Mouse (Mus musculus): Measurements from ENCODE around the gene Grk3.

Grk3 gene

DNA sequence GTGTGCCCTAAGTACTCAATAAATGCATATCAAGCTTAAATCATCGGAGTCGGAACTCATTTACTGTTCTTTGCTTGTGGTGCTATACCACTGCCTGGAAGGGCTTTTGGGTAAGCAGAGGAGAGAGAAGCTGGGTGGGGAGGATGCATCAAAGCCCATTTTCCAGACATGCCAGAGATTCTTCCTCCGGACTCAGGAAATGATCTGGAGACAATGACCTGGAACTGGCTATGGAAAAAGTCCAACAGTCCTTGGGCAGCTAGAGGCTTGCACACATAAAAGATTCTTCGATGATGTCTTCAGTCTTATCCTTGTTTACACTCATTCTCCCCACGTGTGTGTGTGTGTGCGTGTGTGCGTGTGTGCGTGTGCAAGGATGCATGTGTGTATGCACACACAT lies 80.2 kb downstream of the Grk3 start:
- DNase-seq (ENCODE audit: low spot score) = no peak

DNA sequence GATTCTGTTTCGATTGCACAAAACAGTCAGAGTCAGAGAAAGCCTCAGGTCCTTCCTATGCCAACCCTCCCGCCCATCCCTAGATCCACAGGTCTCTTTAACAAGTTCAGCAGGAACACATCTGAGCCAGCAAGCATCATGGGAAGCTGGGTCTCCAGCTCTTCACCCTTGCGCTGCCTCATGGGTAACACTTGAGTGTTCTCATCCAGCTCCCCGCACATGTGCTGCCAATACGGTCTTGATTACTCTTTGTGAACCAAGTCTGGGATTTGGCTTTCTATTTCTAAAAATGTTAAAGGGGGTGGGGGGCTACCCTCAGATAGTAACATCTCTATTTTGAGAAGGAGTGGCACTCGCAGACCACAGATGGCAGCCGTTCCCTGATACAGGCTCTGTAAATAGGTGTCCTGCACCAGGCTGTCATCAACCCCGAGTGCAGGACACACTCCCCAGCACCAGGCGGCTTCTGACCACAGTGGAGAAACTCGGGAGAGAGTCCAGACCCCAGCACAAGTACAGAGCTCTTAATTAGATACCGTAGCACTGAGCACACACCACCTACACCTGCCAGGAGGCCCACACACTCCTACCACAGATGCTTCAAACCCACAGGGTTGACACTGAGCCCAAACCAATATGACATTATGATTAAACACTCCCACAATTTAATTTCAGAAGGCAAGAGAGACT lies 82.6 kb downstream of the Grk3 start:
- DNase-seq (ENCODE audit: low spot score) = no peak

DNA sequence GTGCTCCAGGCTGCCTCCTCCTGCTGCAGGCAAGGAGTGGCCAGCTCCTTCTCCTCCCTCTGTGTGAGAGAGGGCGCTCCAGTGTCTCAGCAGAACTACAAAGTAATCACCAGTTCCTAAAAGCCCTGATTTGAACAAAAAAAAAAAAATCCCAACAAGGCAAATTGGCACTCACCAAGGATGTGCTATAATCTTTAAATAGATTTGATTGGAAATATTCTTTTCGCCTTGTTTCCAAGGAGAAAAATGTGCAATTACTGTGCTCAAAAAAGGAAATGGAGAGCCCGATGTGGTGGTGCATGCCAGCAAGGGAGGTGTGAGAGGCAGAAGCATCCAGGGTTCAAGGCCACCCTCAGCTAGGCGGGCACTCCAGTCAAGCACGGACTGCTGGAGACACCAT lies 83.7 kb downstream of the Grk3 start:
- DNase-seq (ENCODE audit: low spot score) = no peak

DNA sequence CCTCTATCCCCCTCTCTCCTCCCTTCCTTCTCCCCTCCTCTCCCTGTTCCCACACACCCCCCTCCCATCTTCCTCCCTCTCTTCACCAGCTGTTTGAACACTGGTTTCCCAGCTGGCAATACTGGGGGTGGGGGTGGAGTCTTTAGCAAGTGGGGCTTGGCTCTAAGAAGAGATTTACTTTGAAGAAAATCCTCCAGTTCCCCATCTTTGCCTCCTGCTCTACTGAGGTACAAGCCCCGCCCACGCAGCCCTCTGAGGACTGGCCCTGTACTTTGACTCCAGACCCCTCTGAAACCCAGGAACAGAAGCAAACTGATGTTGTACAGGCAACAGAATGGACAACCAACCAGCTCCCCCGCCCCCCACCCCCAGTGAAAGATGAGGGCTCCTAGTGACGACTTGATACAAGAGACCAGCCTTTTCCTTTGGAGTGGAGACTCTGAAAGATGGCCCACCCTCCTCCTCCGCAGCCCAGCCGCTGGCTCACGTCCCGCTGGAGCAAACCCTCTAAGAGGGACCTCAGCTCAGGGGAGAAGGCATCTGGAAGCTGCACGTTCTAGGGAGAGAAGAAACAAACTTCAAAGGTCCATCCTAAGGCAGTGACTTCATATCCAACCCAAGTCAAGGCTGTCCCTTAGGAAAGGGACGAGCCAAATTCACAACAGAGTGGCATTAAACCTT lies 87.2 kb downstream of the Grk3 start:
- no peak for DNase-seq (ENCODE audit: low spot score)

DNA sequence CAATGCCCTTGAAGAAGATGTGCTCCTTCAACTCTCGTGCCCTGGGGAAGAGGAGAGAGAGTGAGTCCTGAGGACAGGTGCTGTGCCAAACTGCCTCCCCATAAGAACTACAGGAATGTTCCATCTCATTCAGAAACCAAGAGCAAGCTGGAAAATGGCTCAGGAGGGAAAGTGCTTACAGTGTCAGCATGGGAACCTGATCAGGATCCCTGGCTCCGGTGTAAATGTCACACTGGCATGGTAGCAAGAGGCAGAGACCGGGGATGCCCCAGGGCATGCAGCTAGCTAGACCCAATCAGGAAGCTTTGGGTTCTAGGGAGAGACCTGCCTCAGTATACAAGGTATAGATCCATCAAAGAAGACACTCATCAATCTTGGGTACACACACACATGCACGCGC lies 90.2 kb downstream of the Grk3 start:
- no peak for DNase-seq (ENCODE audit: low spot score)

DNA sequence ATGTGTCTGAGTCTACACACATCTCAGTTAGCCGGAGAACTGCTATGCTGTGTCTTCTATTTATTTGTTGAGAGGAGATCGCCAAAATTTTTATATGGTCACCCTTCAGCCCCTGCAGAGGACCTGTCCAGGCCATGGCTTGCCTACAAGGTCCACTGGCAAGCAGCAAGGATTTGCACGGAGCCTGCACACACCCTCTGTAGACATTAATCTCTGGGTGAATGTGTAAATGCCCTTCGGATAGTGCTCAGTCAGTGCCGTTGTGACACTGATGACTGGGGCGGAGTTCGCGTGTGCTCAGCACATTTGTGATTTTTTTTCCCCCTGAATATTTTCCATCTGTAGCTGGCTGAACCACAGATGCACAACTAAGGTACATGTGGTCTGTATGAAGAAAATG lies 90.8 kb downstream of the Grk3 start:
- no peak for DNase-seq (ENCODE audit: low spot score)

DNA sequence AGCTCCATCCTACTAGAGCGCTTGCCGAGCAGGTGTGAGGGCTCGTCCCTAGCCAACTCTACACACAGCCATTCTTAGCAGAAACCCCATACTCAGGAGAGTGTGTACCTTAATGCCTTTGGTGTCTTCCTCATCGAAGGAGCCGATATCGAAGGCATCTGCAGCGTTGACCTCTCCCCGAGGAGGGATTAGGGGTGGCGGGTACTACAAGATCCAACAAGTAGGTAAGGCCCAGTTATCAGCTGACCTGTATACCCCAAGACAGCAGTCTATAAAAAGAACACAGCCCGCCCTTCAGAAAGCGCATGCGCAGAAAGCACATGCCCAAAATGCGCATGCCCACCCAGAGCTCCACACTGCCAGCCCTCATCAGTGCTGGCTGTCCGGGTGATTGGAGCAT lies 91.8 kb downstream of the Grk3 start:
- no peak for DNase-seq (ENCODE audit: low spot score)

DNA sequence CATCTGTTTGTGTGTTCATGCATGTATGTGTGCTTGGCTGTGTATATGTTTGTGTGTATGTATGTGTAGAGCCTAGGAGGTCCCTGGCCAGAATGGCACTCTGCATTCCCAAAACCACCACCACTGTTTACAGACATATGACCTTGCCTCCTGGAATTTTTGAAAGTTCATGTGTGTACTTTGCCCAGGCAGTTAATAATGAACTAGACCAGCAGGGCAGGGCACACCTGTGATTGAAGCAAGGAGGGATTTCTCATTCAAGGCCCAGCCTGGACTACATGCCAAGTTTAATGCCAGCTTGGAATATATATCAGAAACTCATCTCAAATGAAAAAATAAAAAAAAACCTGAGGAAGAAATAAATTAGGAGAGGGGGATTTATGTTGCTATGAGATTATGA lies 93.7 kb downstream of the Grk3 start:
- DNase-seq (ENCODE audit: low spot score) = no peak

DNA sequence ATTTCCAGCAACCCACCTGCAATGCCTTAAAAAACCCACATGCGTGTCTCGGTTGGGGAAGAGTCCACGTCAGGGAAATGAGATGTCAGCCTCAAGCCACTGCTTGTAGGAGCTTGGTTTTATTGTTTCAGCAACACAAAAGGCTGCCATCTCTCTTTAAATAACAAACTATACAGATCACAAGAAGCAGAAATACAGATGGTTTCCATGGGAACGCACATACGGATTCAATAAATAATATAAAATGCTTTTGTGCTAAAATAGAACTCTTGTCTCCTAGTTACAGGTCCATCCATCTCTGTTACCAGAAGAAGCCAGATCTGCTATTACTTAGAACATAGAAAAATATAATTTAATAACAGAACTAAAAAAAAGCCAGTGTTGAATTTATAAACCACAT lies 105.2 kb downstream of the Grk3 start:
- DNase-seq (ENCODE audit: low spot score) = no peak

DNA sequence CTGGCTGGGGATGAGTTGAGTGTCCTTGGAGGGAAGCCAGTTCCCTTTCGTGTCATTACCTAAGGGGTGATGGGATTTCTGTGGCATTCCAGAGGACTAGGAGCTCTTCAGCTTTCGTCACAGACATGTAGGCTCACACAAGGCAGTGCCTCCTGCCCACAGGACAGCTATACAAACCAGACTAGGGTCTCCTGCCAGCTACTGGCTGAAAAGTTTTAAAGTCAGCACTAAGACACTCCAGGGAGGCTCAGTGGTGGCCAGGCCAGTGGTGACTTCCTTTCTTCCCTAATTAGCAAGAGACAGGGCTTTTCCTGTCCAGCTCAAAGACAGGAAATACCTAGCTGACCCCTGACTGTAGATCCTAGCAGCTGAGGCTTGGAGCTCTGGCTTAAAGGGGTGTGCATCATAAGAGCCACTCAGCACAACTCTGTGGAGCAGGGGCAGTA lies 107.4 kb downstream of the Grk3 start:
- no peak for DNase-seq (ENCODE audit: low spot score)

DNA sequence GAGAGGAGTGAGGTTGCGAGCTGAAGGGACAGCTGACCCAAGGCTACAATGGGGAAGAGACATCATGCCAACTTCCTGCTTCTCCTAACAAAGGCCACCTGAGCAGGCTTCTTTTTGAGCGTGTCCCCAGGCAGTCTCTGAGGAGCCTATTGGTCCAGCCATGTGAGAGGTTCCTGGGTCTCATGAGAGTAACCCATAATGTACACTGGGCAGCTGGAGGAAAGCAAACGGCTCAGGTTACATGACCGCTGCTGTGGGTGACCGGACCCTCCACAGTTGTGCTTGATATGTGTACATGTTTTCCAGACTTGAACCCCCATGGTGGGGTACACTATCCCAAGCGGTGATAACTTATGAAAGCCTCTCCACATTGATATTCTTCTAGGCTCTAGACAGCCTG lies 108.1 kb downstream of the Grk3 start:
- DNase-seq (ENCODE audit: low spot score) = no peak

DNA sequence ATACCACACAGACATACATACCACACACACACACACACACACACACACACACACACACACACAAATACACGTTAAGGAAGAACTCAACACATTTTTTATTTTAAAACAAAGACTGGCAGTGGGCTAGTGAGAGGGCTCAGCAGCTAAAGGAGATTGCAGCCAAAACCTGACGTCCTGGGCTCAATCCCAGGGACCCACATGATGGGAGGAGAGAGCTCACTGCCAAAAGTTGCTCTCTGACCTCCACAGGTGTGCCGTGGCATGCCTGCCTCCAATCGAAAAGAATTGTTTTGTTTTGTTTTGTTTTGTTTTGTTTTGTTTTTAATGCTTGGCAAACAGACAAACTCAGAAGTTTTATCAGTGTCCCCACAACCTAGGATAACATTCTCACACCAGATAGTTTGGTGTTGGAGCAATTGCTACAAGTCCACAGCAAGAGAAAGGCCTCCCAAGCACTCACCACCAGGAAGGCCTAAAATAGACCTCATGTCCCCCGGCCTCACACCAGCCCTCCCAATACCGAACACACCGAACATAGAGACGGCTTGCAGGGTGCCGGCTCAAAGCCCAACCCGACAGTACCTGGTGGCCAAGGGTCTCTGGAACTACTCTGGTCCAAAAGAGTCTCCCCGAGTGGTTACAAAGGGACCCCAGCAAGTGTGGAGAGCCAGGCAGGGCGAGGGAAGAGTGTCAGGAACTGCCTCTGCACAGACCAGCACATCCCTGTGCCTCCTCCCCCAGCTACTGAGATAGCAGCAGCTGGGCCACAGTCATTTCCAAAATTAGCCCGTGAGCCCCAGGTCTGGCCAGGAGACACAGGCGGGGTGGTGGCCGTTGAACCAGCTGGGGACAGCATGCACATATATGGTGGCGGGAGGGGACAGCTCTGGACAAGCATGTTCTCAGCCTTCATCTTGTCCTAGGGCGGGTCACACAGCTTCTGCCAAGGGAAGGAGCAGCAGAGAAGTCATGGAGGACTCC lies 119.6 kb downstream of the Grk3 start, which contains the start of gene Myo18b:
Gene Myo18b (minus strand): TSS at position 689 of the 981 bp plus-strand sequence.
- DNase-seq (ENCODE audit: low spot score) = no peak

DNA sequence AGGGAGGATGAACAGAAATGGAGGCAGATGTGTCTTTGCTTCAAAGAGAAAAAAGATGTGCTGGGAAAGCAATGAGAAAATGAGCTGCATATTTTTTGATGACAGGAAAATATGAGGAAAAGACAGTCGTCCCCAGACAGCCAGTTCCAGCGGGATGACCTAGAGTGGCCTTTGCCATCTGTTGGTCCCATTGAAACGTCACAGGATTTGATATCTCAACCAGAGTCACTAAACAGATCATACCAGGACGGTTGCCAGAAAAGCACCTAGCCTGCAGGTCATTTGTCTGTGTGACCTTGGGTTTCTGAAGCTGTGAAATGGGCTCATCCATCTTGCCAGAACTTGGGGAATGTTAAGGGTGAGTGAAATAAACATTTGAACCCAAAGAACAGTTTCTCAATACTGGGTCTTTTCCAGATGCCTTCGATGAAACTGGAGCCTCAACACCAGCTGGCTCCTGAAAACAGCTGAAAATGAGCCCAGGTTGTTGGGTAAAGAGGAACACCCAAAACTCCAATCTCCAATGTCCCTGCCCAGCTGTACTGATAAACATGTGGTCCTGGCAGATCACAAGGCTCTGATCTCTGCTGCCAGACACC lies 122.0 kb downstream of the Grk3 start:
- DNase-seq (ENCODE audit: low spot score) = no peak

DNA sequence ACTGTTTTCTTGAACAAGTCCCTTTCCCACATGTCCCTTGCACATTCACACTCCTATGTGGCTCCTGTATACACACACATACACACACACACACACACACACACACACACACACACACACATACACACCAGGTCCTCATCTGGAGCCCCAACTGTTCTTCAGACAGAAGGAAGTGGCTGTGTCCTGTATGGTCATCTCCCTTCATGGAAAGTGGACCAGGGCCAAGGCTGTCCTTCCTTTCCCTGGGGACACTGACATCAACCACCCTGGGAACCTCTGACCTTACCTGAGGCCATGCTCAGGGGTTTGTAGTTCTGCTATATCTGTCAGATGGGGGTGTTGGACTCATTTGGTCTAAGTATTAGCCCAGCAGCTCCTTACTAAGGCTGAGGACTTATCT lies 123.2 kb downstream of the Grk3 start:
- no peak for DNase-seq (ENCODE audit: low spot score)

DNA sequence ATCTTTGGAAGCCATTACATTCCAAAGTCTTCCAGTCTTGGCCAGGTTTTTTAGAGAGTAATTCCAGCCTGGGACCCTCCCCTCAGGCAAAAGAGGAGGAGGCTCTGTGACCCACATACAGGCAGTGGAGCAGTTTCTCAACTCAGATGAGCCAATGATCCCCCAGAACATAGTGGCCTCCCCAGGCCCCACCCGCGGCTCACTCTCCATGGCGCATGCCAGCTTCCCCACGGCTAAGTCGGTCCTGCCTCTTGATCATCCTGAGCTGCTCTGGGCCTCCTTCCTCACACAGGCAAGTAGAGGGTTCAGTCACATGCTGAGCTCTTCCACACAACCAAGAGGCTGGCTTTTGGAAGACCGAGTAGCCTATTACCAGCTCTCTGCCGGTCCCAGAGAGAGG lies 126.9 kb downstream of the Grk3 start:
- DNase-seq (ENCODE audit: low spot score) = no peak

DNA sequence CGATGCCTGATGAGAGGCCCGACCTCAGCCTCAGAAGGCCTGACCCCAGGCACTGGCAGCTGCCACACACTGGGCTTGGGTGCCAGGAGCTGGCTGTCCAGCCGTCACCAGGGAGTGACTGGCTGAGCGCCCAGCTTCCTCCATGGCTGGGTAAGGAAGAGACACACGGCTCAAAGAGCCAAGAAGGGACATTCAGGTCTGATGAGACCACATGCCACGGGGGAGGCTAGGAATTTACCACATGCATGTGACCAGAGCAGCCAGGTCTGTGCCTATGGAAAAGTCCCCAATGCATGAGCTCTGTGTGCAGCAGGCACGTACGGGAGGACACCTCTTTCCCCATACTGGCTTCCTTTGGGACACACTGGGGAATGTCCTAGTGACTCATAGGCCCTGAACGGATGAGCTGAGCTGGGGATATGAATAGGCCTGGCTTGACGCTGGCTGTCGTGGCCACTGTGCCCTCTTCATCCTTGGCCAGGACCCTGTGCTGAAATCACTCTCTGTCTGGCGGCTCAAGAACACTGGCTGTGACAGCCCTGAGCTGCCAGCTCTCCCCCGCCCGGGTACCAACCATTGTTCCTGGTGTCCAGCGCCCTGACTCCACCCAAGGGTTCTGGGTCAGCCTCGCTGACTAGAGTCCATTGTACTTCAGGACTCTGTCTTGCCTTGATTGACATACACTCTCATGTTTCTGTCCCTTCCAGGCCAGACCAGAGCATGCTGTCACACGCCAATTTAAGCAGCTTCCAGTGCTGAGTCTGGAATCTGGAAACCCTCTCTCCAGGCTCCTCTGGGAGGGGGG lies 128.7 kb downstream of the Grk3 start:
- peak; percentile 24 for DNase-seq (ENCODE audit: low spot score)

DNA sequence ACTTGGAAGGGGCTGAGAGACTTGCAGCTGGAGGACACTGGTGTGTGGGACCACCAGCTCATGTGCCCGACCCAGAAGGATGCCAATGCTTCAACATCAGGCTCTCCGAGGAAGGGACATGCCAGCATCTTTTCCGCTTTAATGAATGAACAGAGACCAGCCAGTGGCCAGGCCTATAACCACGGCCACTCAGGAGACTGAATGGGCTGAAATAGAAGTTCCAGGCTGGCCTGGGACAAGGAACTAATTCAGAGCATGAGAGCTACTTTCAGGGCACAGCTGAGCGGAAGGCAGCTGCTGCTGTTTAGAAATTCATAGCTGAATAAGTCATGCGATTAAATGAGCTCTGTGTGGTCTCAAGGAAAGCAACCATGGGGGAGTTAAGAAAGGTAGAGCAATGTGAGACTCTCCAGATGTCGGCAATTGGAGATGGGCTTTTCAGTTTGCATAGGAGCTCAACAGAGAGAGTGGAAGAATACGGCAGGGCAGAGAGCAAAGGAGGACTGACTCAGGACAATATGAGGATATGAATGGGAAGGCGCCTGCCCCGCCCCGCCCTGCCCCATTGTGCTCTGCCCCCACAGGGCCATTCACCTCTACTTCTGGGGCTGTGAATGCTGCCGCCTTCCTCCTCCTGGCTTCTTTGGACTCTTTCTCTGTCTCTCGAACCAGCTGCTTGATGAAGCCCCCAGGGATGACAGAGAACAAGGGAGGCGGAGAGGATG lies 138.0 kb downstream of the Grk3 start:
- DNase-seq (ENCODE audit: low spot score) = no peak

DNA sequence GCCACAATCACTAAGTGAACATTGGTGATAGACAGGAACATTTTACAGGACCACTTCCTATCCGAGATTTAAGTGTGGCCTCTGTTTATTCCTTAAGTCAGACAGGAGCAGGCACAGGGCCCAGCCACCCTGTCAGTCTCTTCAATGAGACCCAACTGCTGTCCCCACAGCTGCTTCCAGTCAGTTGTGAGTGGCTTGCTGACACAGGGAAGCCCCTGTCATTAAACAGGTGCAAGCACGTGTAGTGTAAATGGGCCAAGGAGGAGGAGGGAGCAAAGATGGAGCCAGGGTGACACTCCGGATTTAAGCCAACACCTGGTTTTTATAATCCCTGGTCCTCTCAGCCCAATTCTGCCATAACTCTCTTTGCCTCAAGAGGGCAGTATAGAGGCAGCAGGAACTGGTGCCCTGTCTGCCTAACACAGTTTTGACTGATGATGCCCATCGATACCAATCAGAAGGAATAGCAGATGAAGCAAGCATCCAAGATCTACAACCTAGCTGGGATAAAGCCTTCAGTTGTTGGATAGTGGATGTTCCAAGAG lies 138.7 kb downstream of the Grk3 start:
- peak; percentile 46 for DNase-seq (ENCODE audit: low spot score)

DNA sequence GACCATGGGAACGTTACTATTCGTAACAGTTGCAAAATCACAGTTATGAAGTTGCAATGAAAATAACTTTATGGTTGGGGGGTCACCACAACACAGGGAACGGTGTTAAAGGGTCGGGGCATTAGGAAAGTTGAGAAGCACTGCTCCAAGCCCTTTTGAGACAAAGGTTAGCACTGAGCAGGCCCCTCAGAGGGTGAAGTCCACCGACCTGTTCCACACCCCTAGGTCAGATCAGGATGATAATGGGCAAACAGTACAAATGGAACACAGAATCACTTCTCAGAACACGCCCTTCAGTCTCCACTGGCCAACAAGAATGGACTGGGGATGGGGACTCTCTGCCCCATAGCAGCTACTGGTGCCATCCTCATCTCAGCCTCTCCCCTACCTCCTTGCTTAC lies 142.6 kb downstream of the Grk3 start:
- no peak for DNase-seq (ENCODE audit: low spot score)

DNA sequence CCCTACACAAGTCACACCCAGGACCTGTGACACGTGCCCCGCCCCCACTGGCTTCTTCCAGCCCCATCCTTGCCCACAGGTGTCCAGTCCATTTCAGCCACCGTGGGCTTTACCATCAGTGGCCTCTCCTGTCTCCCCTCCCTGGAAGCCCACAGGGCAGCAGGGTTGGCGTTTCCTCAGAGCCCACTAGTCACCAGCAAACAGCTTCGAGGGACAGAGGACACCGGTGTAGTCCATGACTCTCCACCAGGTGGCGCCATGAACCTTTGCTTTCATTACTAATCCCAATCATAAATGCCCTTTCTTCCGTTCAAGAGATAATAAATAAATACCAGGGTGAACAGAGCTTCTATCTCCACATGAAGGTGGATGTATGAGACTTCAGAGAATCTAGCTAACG lies 144.9 kb downstream of the Grk3 start:
- DNase-seq (ENCODE audit: low spot score) = peak; percentile 78

Measured in urinary bladder, postnatal 14 days (tissue).